Comparison of ENCODE assay signal across 16 mouse cellular contexts in genomic region chr7:135813616-135814015, GRCm38 (mm10).
DNase-seq lines count a peak whose midpoint lies in the region; ATAC-seq lines count a peak whose summit lies in the region.
"Had no signal": no experiment of that assay in that cellular context is flagged by ENCODE, and none has a peak within 500 bp of the region (broad histone marks: within the 10 kb centered on the region; RNA-seq: fewer than 3 reads in every experiment).

No protein-coding gene starts in this region.

- peak; percentile 50 for DNase-seq in adrenal gland, adult 2 months
- no peak for DNase-seq in adrenal gland, postnatal 4 days (ENCODE audit: low spot score in 2 of 2)
- DNase-seq in 3T3-L1 (ENCODE audit: low read depth, low spot score): peak; percentile 61
- peak; percentile 75 for DNase-seq in c-Kit-negative CD71-positive TER-119-positive erythroid progenitor cells, embryonic 14.5 days (ENCODE audit: low read depth, low spot score)
- peak; percentile 56 for DNase-seq in liver, embryonic 13.5 days
- no peak for DNase-seq in midbrain, embryonic 10.5 days (ENCODE audit: low spot score)
- no peak for DNase-seq in embryo, embryonic 9.5 days (ENCODE audit: extremely low spot score)
- no peak for DNase-seq in lung, postnatal 25 days (ENCODE audit: low spot score)
- DNase-seq: adrenal gland, adult 8-10 months; cerebellum, postnatal 25 days; kidney, postnatal 36 days; lung, adult 18-20 months; thymus, postnatal 36 days had no signal

- H3K27ac ChIP-seq in liver, embryonic 13.5 days: peak overlapping the region; percentile 97
- no peak overlapping the region for H3K27ac ChIP-seq in midbrain, embryonic 10.5 days (replicated peaks)
- H3K27ac ChIP-seq: hindbrain, embryonic 12.5 days; neural tube, embryonic 12.5 days had no signal

- no peaks in the 10 kb centered on the region for H3K27me3 ChIP-seq in liver, embryonic 13.5 days
- no peaks in the 10 kb centered on the region for H3K27me3 ChIP-seq in midbrain, embryonic 10.5 days (ENCODE audit: low read depth, poor library complexity, severe bottlenecking)
- H3K27me3 ChIP-seq: hindbrain, embryonic 12.5 days; neural tube, embryonic 12.5 days had no signal

- H3K4me3 ChIP-seq in liver, embryonic 13.5 days (replicated peaks): no peak overlapping the region
- no peak overlapping the region for H3K4me3 ChIP-seq in midbrain, embryonic 10.5 days
- H3K4me3 ChIP-seq: hindbrain, embryonic 12.5 days; neural tube, embryonic 12.5 days had no signal

- ATAC-seq in liver, embryonic 13.5 days (ENCODE audit: low read depth): peak; percentile 67
- ATAC-seq: midbrain, embryonic 16.5 days had no signal

- no peaks in the 10 kb centered on the region for H3K9me3 ChIP-seq in liver, embryonic 13.5 days (replicated peaks)
- no peaks in the 10 kb centered on the region for H3K9me3 ChIP-seq in midbrain, embryonic 10.5 days (replicated peaks)
- H3K9me3 ChIP-seq: hindbrain, embryonic 12.5 days; neural tube, embryonic 12.5 days had no signal

- 47% methylated on average over 3 of the region's 3 CpGs for WGBS in liver, embryonic 13.5 days (ENCODE audit: insufficient replicate concordance)
- 85% methylated on average over 3 of the region's 3 CpGs for whole genome bisulfite sequencing in midbrain, embryonic 10.5 days

- H3K9ac ChIP-seq in liver, embryonic 13.5 days: peak overlapping the region; percentile 70
- H3K9ac ChIP-seq: hindbrain, embryonic 12.5 days; neural tube, embryonic 12.5 days had no signal

- peak overlapping the region; percentile 65 for H3K4me2 ChIP-seq in liver, embryonic 13.5 days
- H3K4me2 ChIP-seq: hindbrain, embryonic 12.5 days; neural tube, embryonic 12.5 days had no signal

- no peaks in the 10 kb centered on the region for H3K36me3 ChIP-seq in liver, embryonic 13.5 days
- H3K36me3 ChIP-seq in midbrain, embryonic 10.5 days: no peaks in the 10 kb centered on the region
- H3K36me3 ChIP-seq: hindbrain, embryonic 12.5 days; neural tube, embryonic 12.5 days had no signal

- peaks cover 95% of the 10 kb centered on the region for H3K4me1 ChIP-seq in liver, embryonic 13.5 days (replicated peaks)
- H3K4me1 ChIP-seq in midbrain, embryonic 10.5 days: peaks cover 10% of the 10 kb centered on the region
- H3K4me1 ChIP-seq: neural tube, embryonic 12.5 days had no signal

Comparison
In these comparisons a context has a peak if more than half of its experiments do, and no peak if none do; other contexts are left out.
1. DNase-seq: peak in adrenal gland, adult 2 months (single experiment), 3T3-L1 (single experiment), c-Kit-negative CD71-positive TER-119-positive erythroid progenitor cells, embryonic 14.5 days (single experiment) and liver, embryonic 13.5 days (single experiment); none in adrenal gland, postnatal 4 days (0 of 2), midbrain, embryonic 10.5 days (single experiment), embryo, embryonic 9.5 days (single experiment) and lung, postnatal 25 days (single experiment).